ENCODE assay signal across 8 mouse cellular contexts in genomic region chr4:56802669-56803150, GRCm38 (mm10). TPM values are rescaled to one million over a fixed set of nuclear protein-coding genes. Genes with fewer than 3 reads are reported as not detected.
A peak's percentile ranks its signal among the peaks of the same experiment; 100 is the strongest.
DNase-seq lines count a peak whose midpoint lies in the region; ATAC-seq lines count a peak whose summit lies in the region.

No protein-coding gene starts in this region.

- H3K4me1 ChIP-seq in lung, embryonic 16.5 days (replicated peaks; ENCODE audit: control insufficient read depth, insufficient read depth, low read length): peaks cover 13% of the 10 kb centered on the region
- H3K4me1 ChIP-seq in forebrain, embryonic 11.5 days (replicated peaks; ENCODE audit: control insufficient read depth, insufficient read depth, low read length): peaks cover 2% of the 10 kb centered on the region; the same call in 1 of the 2 replicates
- peaks cover 7% of the 10 kb centered on the region for H3K4me1 ChIP-seq in liver, embryonic 11.5 days (replicated peaks; ENCODE audit: control insufficient read depth, insufficient read depth, low read length)
- H3K4me1 ChIP-seq in stomach, embryonic 16.5 days (ENCODE audit: control insufficient read depth, insufficient read depth, low read length): peaks cover 15% of the 10 kb centered on the region

- peak overlapping the region; percentile 62 for H3K4me2 ChIP-seq in lung, embryonic 16.5 days (ENCODE audit: low read depth, low read length)
- H3K4me2 ChIP-seq in forebrain, embryonic 11.5 days (ENCODE audit: low read depth, low read length, severe bottlenecking): peak overlapping the region; percentile 62
- H3K4me2 ChIP-seq in liver, embryonic 11.5 days: peak overlapping the region; percentile 76
- peak overlapping the region; percentile 87 for H3K4me2 ChIP-seq in stomach, embryonic 16.5 days (ENCODE audit: low read depth, low read length)

- no peaks in the 10 kb centered on the region for H3K9me3 ChIP-seq in lung, embryonic 16.5 days (ENCODE audit: control insufficient read depth, low read length)
- no peaks in the 10 kb centered on the region for H3K9me3 ChIP-seq in forebrain, embryonic 11.5 days (ENCODE audit: control insufficient read depth, low read length)
- H3K9me3 ChIP-seq in liver, embryonic 11.5 days (ENCODE audit: control insufficient read depth, low read length): no peaks in the 10 kb centered on the region
- H3K9me3 ChIP-seq in stomach, embryonic 16.5 days (replicated peaks; ENCODE audit: control insufficient read depth, low read length): no peaks in the 10 kb centered on the region

- H3K9ac ChIP-seq in lung, embryonic 16.5 days (ENCODE audit: low read length): peak overlapping the region; percentile 89
- H3K9ac ChIP-seq in forebrain, embryonic 11.5 days (ENCODE audit: low read length): peak overlapping the region; percentile 82
- H3K9ac ChIP-seq in liver, embryonic 11.5 days (ENCODE audit: low read depth, low read length): peak overlapping the region; percentile 84
- peak overlapping the region; percentile 88 for H3K9ac ChIP-seq in stomach, embryonic 16.5 days (ENCODE audit: low read length)

- ATAC-seq in lung, embryonic 16.5 days (ENCODE audit: low read depth): peak; percentile 25; the same call in 1 of the 2 replicates
- ATAC-seq in forebrain, embryonic 11.5 days (replicated peaks; ENCODE audit: low FRiP score): peak; percentile 29; the same call in 1 of the 2 replicates
- ATAC-seq in liver, embryonic 11.5 days (replicated peaks; ENCODE audit: low FRiP score): peak; percentile 42; the same call in 1 of the 2 replicates
- ATAC-seq in stomach, embryonic 16.5 days (ENCODE audit: insufficient read depth, low FRiP score): peak; percentile 34; the same call in 1 of the 2 replicates

- peaks cover 30% of the 10 kb centered on the region for H3K36me3 ChIP-seq in lung, embryonic 16.5 days (ENCODE audit: control insufficient read depth, insufficient read depth, low read length)
- no peaks in the 10 kb centered on the region; the same call in 1 of the 2 replicates for H3K36me3 ChIP-seq in forebrain, embryonic 11.5 days (ENCODE audit: control insufficient read depth, insufficient read depth, low read length)
- peaks cover 21% of the 10 kb centered on the region; the same call in 1 of the 2 replicates for H3K36me3 ChIP-seq in liver, embryonic 11.5 days (ENCODE audit: control insufficient read depth, insufficient read depth, low read length)
- peaks cover 19% of the 10 kb centered on the region; the same call in 1 of the 2 replicates for H3K36me3 ChIP-seq in stomach, embryonic 16.5 days (ENCODE audit: control insufficient read depth, insufficient read depth, low read length)

- no peak for DNase-seq in lung, postnatal 4 days
- DNase-seq in forebrain, embryonic 11.5 days (ENCODE audit: low spot score): no peak
- DNase-seq in liver, embryonic 11.5 days (ENCODE audit: low spot score): no peak
- DNase-seq in B cell, adult 2 months: no peak
- DNase-seq in layer of hippocampus, postnatal 14 days (ENCODE audit: low spot score in 2 of 2): no peak
- DNase-seq in thymus, postnatal 25 days: no peak

- H3K27ac ChIP-seq in lung, embryonic 16.5 days (ENCODE audit: low read length): peak overlapping the region; percentile 33; the same call in 1 of the 2 replicates
- H3K27ac ChIP-seq in forebrain, embryonic 11.5 days (ENCODE audit: low read depth, low read length): peak overlapping the region; percentile 57
- H3K27ac ChIP-seq in liver, embryonic 11.5 days (ENCODE audit: low read depth, low read length): peak overlapping the region; percentile 17; the same call in 1 of the 2 replicates
- no peak overlapping the region for H3K27ac ChIP-seq in stomach, embryonic 16.5 days (ENCODE audit: low read length)

- peak overlapping the region; percentile 64 for H3K4me3 ChIP-seq in lung, embryonic 16.5 days (ENCODE audit: low read length)
- peak overlapping the region; percentile 90 for H3K4me3 ChIP-seq in forebrain, embryonic 11.5 days (ENCODE audit: low read depth, low read length)
- peak overlapping the region; percentile 81 for H3K4me3 ChIP-seq in liver, embryonic 11.5 days (ENCODE audit: low read depth, low read length)
- peak overlapping the region; percentile 86 for H3K4me3 ChIP-seq in stomach, embryonic 16.5 days (replicated peaks; ENCODE audit: low read length)

- H3K27me3 ChIP-seq in lung, embryonic 16.5 days (ENCODE audit: control insufficient read depth, insufficient read depth, low read depth, low read length): no peaks in the 10 kb centered on the region
- H3K27me3 ChIP-seq in forebrain, embryonic 11.5 days (ENCODE audit: control insufficient read depth, insufficient read depth, low read length): no peaks in the 10 kb centered on the region
- no peaks in the 10 kb centered on the region for H3K27me3 ChIP-seq in liver, embryonic 11.5 days (replicated peaks; ENCODE audit: control insufficient read depth, insufficient read depth, low read length)
- H3K27me3 ChIP-seq in stomach, embryonic 16.5 days (ENCODE audit: control insufficient read depth, insufficient read depth, low read length): no peaks in the 10 kb centered on the region

- WGBS in lung, embryonic 16.5 days: 1% methylated on average over 25 of the region's 25 CpGs
- WGBS in forebrain, embryonic 11.5 days: 2% methylated on average over 25 of the region's 25 CpGs
- 1% methylated on average over 25 of the region's 25 CpGs for WGBS in liver, embryonic 11.5 days
- WGBS in stomach, embryonic 16.5 days: 2% methylated on average over 25 of the region's 25 CpGs

RNA-seq across cellular contexts. Expression of gene Fam206a, which starts 0.6 kb away (rescaled TPM):
- polyA plus RNA-seq in lung, embryonic 16.5 days (2015; fragmentation: Nextera tagmentation; extraction: Ambion mirVana): 12.8 and 13.7 TPM in 2 replicates
- polyA plus RNA-seq in forebrain, embryonic 11.5 days (2014; fragmentation: Nextera tagmentation; extraction: Ambion mirVana): 28.3 and 30.8 TPM in 2 replicates
- 18.3 and 20.0 TPM in 2 replicates for polyA plus RNA-seq in liver, embryonic 11.5 days (2014; fragmentation: Nextera tagmentation; extraction: Ambion mirVana)
- polyA plus RNA-seq in stomach, embryonic 16.5 days (2015; fragmentation: Nextera tagmentation; extraction: Ambion mirVana): 12.1 and 13.0 TPM in 2 replicates
- total RNA-seq in layer of hippocampus, postnatal 14 days (2021): 10 to 100 TPM; 17.6 to 19.1 TPM

RNA-seq across cellular contexts. Expression of gene Elp1, which starts 0.6 kb away (rescaled TPM):
- 28.3 and 29.7 TPM in 2 replicates for polyA plus RNA-seq in lung, embryonic 16.5 days (2015; fragmentation: Nextera tagmentation; extraction: Ambion mirVana)
- 107 and 111 TPM in 2 replicates for polyA plus RNA-seq in forebrain, embryonic 11.5 days (2014; fragmentation: Nextera tagmentation; extraction: Ambion mirVana)
- polyA plus RNA-seq in liver, embryonic 11.5 days (2014; fragmentation: Nextera tagmentation; extraction: Ambion mirVana): 64.5 and 66.8 TPM in 2 replicates
- polyA plus RNA-seq in stomach, embryonic 16.5 days (2015; fragmentation: Nextera tagmentation; extraction: Ambion mirVana): 36.0 and 36.2 TPM in 2 replicates
- 10 to 100 TPM; 63.0 to 63.6 TPM for total RNA-seq in layer of hippocampus, postnatal 14 days (2021)

RNA-seq across cellular contexts. Expression of gene Actl7a, which starts 59.5 kb away (rescaled TPM):
- not detected in 2 replicates for polyA plus RNA-seq in lung, embryonic 16.5 days (2015; fragmentation: Nextera tagmentation; extraction: Ambion mirVana)
- polyA plus RNA-seq in forebrain, embryonic 11.5 days (2014; fragmentation: Nextera tagmentation; extraction: Ambion mirVana): 0.12 TPM in 1 of 2 replicates, not detected in the other
- not detected in 2 replicates for polyA plus RNA-seq in liver, embryonic 11.5 days (2014; fragmentation: Nextera tagmentation; extraction: Ambion mirVana)
- polyA plus RNA-seq in stomach, embryonic 16.5 days (2015; fragmentation: Nextera tagmentation; extraction: Ambion mirVana): not detected in 2 replicates
- total RNA-seq in layer of hippocampus, postnatal 14 days (2021): not detected
